Mouse (Mus musculus): Measurements from ENCODE around the gene Camsap1.

Gene Camsap1

GRCm38 (mm10) chr2:25879061-25879460, 104.0 kb downstream of the Camsap1 start:
- no peak for DNase-seq

DNA sequence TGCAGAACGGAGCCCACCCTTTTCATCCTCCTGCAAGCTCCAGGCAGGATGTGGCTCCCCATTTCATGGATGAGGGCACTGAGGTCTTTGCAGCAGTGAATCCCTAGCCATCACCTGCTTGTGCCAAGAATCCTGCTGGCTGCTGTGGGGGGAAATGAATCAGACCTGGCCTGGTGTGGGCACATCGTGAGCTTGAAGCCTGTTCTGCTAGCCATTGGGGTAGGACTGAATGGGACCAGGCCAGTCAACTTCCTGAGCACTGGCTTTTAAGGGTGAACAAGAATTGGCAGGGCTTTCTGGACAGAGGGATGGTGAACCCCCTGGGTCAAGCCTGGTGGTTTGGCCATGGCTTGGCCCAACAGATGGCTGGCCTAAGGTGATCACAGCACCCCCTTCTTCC, 104.6 kb downstream of the Camsap1 start:
- no peak for DNase-seq

- no peak for DNase-seq
These were observed 105.3 kb downstream of the Camsap1 start for GRCm38 (mm10) chr2:25877736-25878268.

DNA sequence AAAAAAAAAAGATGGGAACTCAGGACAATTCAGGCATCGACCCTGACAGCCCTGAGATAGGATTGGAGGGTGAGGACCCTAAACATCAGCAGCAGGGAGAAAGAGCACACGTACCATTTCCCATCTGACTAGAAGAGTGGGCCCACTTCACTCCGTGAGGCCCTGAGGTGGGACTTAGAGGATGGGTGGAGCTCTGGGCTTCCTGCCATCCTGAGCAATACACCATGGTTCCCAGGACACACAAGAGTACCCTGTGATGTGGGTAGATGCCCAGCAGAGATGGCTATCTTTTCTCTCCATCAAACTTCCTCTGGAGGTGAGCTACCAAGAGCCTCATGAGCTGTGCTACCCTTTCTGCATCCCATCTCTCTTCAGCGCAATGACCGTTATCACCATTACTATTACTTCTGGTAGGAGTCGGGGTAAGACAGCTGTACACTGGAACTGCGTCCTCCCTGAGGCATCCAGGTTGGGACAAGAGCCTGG, 105.8 kb downstream of the Camsap1 start:
- DNase-seq = no peak
